Mouse (Mus musculus) liver, embryonic 13.5 days (tissue): ENCODE results near the gene Spata18. TPM values are rescaled to one million over a fixed set of nuclear protein-coding genes. Genes with fewer than 3 reads are reported as not detected.

ENCODE experiments used
- ATAC-seq: fragments of 200-750 bp; cut with Nextera tagmentation; 2 replicates; pipeline ENCODE4 v1.8.0; 2017; ENCODE audit warnings: low read depth, mild to moderate bottlenecking, moderate number of reproducible peaks, moderate library complexity
- DNase-seq: peaks from one replicate; pipeline ENCODE4 v3.0.0; 2022
- H3K27ac ChIP-seq: fragments of 300-500 bp; sonication (generic); 2 replicates; pipeline ENCODE4 v1.5.1; 2015; ENCODE audit warnings: moderate library complexity, mild to moderate bottlenecking, inconsistent platforms
- H3K27me3 ChIP-seq: fragments of 300-500 bp; sonication (generic); 2 replicates; pipeline ENCODE4 v1.6.1; 2015; ENCODE audit warnings: mild to moderate bottlenecking, inconsistent platforms
- H3K36me3 ChIP-seq: fragments of 300-500 bp; sonication (generic); 2 replicates; pipeline ENCODE4 v1.6.1; 2015; ENCODE audit warnings: mild to moderate bottlenecking, inconsistent platforms
- H3K4me1 ChIP-seq: fragments of 300-500 bp; sonication (generic); replicated peaks from 2 replicates; pipeline ENCODE4 v1.6.1; 2015; ENCODE audit warnings: inconsistent platforms
- H3K4me2 ChIP-seq: fragments of 300-500 bp; sonication (generic); 2 replicates; pipeline ENCODE4 v1.6.1; 2015; ENCODE audit warnings: inconsistent platforms, mild to moderate bottlenecking, moderate library complexity
- H3K4me3 ChIP-seq: fragments of 300-500 bp; sonication (generic); replicated peaks from 2 replicates; pipeline ENCODE4 v1.5.1; 2015; ENCODE audit warnings: mild to moderate bottlenecking, inconsistent platforms
- H3K9ac ChIP-seq: fragments of 300-500 bp; sonication (generic); 2 replicates; pipeline ENCODE4 v1.6.1; 2015; ENCODE audit warnings: mild to moderate bottlenecking, inconsistent platforms
- H3K9me3 ChIP-seq: fragments of 300-500 bp; sonication (generic); replicated peaks from 2 replicates; pipeline ENCODE4 v1.6.1; 2016; ENCODE audit warnings: inconsistent platforms
- WGBS: fragments of 180-500 bp; shearing (Covaris S2); methylation state at CpG from one replicate; pipeline ENCODE4 v1.1.7; 2015; ENCODE audit not compliant: insufficient replicate concordance; 5-methylcytosine and 5-hydroxymethylcytosine counted together
- polyA plus RNA-seq: library from polyadenylated mRNA; unstranded; fragments of >200 nt; fragmentation: Nextera tagmentation; extraction: Ambion mirVana; gene quantifications from 2 replicates; pipeline ENCODE4 v1.2.1, GENCODE M21; 2015

Spata18 gene
- polyA plus RNA-seq, 1 experiment from 2014 or later: not detected

DNA sequence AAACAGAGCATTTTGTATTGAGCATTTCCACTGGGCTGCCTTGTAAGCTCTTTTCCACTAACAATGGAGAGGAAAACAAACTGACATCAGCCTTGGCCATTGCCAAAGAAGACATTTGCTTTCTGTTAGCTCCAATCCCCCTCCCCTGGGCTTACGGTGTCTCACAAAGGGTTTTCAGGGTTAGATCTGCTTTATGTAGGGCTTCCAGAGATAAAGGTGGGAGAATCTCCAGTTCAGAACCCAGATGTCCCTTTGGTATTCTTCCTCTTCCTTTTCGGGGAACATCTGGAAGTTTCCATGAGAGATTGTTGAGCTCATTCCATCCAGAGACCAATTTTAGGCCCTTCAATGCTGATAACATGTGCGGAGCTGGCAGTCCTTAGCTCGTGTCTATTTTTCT is 74.8 kb downstream of the Spata18 start:
- Histone ChIP-seq H3K36me3 (no peaks in the 10 kb centered on the region), H3K4me3 (no peak overlapping the region), H3K9me3 (no peaks in the 10 kb centered on the region), H3K27ac (no peak overlapping the region), H3K4me1 (no peaks in the 10 kb centered on the region), H3K27me3 (no peaks in the 10 kb centered on the region), H3K4me2 (no peak overlapping the region), H3K9ac (no peak overlapping the region)
- ATAC-seq: no peak
- 61% methylated on average over 4 of the region's 4 CpGs for whole genome bisulfite sequencing
- DNase-seq: no peak

DNA sequence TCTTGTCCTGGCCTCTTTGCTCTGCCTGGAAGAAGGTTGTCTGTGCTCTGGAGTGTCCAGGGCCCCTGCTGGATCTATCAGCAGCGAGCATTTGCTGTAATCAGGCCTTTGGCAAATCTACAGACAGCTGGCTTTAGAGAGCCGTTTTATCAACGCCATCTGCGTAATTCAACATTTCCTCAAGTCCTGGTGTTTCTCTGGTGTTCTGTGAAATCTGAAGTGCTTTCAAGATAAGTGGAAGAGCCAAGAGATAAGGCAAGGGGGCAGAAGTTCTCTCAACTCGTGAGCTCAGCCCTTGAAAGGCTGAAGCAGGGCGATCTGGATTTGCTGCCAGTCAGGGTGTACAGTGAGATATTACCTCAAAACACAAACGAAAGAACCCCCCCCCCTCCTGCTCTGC is 77.5 kb downstream of the Spata18 start:
- Histone ChIP-seq H3K4me2 (no peak overlapping the region), H3K4me1 (no peaks in the 10 kb centered on the region), H3K36me3 (no peaks in the 10 kb centered on the region), H3K9me3 (no peaks in the 10 kb centered on the region), H3K9ac (no peak overlapping the region), H3K27me3 (no peaks in the 10 kb centered on the region), H3K27ac (no peak overlapping the region), H3K4me3 (no peak overlapping the region)
- ATAC-seq (no peak), DNase-seq (no peak)
- WGBS: 31% methylated on average over 7 of the region's 7 CpGs

Other genes starting within 250 kb of the Spata18 start
- not detected in 2 replicates for gene Cwh43, start 245.3 kb upstream of the Spata18 start, polyA plus RNA-seq
- 2.9 and 5.4 TPM in 2 replicates for gene Dcun1d4, start 170.4 kb upstream of the Spata18 start, polyA plus RNA-seq
- 0.21 and 0.25 TPM in 2 replicates for gene Lrrc66, start 18.9 kb upstream of the Spata18 start, polyA plus RNA-seq
- 2.8 and 3.0 TPM in 2 replicates for gene Sgcb, start 3.6 kb upstream of the Spata18 start, polyA plus RNA-seq